Mouse (Mus musculus) megakaryocyte, embryonic 14.5 days (primary cell): ENCODE measurements around the gene Mindy4.

Experiments
- FLI1 ChIP-seq: IDR thresholded peaks from 2 replicates; pipeline ENCODE4 v1.6.1; 2012; ENCODE audit warnings: low read length, inconsistent platforms, mixed read lengths
- GATA1 ChIP-seq: IDR thresholded peaks from 3 replicates; pipeline ENCODE4 v1.6.1; 2012; ENCODE audit warnings: mixed read lengths, low read length, inconsistent platforms, borderline replicate concordance

DNA sequence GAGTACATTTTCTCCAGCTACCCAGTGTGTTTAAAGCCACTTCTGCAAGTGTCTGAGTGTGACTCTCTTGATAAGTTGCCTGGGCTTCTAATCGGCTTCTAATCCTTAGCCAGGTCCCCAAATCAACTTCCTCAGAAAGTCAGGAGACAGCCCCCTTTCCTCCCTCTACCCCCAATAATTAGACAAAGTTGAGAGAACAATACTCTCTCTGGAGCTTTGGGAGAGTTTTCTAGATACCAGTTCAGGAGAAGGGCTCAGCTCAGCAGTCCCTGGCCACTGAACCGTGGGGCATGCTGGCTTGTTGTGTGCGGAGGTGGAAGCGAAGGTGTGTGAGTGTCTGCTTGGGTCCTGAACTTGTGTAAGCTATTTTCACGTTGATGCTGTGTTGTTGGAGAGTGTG is 134.1 kb downstream of the Mindy4 start:
- TF ChIP-seq GATA1, result no peak
- TF ChIP-seq FLI1, result no peak
